Mouse (Mus musculus) small intestine, adult 2 months (tissue): ENCODE data around the gene Mknk1.

ENCODE experiments used
- CTCF ChIP-seq: fragments of 200-500 bp; IDR thresholded peaks from 2 replicates; pipeline ENCODE4 v1.5.1; 2012; ENCODE audit warnings: low read depth, mild to moderate bottlenecking, control low read depth, inconsistent platforms, low read length, moderate library complexity, mixed read lengths; ENCODE audit not compliant: insufficient replicate concordance, insufficient read length; ENCODE audit errors: extremely low read depth
- POLR2A ChIP-seq: fragments of 200-500 bp; IDR thresholded peaks from 2 replicates; pipeline ENCODE4 v1.6.1; 2012; ENCODE audit warnings: low read depth, mild to moderate bottlenecking, control low read depth, inconsistent platforms, low read length, moderate library complexity

DNA sequence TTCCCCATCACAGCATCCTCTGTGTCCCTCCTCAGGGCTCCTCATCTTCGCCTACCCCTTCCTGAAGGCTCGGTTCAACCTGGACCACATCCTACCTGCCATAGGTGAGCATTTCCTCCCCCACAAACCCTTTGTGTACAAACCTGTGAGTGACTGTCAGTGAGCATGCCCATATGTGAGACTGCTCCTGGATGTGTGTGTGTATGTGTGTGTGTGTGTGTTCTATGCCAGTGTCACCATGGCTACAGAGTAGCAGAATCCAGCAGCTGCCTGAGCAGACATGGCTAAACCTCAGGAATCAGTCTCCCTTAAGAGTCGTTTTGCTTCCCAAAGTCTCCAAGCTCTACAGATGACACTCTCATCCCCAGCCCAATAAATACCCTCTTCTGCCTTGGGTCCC, 46.8 kb downstream of the Mknk1 start:
- TF ChIP-seq POLR2A (no peak), CTCF (no peak)
